Comparison of ENCODE assay signal across 25 mouse cellular contexts in genomic region chr2:35718662-35719061, GRCm38 (mm10).
DNase-seq lines count a peak whose midpoint lies in the region; ATAC-seq and TF ChIP-seq lines count a peak whose summit lies in the region.
"Had no signal": no experiment of that assay in that cellular context is flagged by ENCODE, and none has a peak within 500 bp of the region (broad histone marks: within the 10 kb centered on the region; RNA-seq: fewer than 3 reads in every experiment).

No protein-coding gene starts in this region.

- peaks cover 5% of the 10 kb centered on the region; the same call in 1 of the 2 replicates for H3K4me1 ChIP-seq in kidney, embryonic 14.5 days (ENCODE audit: control insufficient read depth, insufficient read depth, low read length)

- peak overlapping the region; percentile 85 for H3K27ac ChIP-seq in layer of hippocampus, adult 2 months
- H3K27ac ChIP-seq in kidney, embryonic 14.5 days (ENCODE audit: low read depth, low read length), result no peak overlapping the region
- H3K27ac ChIP-seq: embryonic facial prominence, embryonic 12.5 days; hindbrain, embryonic 12.5 days; hindbrain, postnatal 0 days; intestine, embryonic 15.5 days; kidney, postnatal 0 days; limb, embryonic 12.5 days had no signal

- H3K4me2 ChIP-seq in kidney, embryonic 14.5 days (replicated peaks; ENCODE audit: low read depth, low read length), result no peak overlapping the region
- H3K4me2 ChIP-seq: embryonic facial prominence, embryonic 12.5 days; hindbrain, embryonic 12.5 days; intestine, embryonic 15.5 days; limb, embryonic 12.5 days; liver, embryonic 11.5 days had no signal

- no peaks in the 10 kb centered on the region for H3K27me3 ChIP-seq in kidney, embryonic 14.5 days (ENCODE audit: control insufficient read depth, insufficient read depth, low read length)
- H3K27me3 ChIP-seq: CH12.LX; embryonic facial prominence, embryonic 12.5 days; hindbrain, embryonic 12.5 days; intestine, embryonic 15.5 days; limb, embryonic 12.5 days had no signal

- no peak for ATAC-seq in kidney, embryonic 14.5 days (ENCODE audit: low FRiP score, low TSS enrichment)
- ATAC-seq: activated CD4-positive, CD25-positive, alpha-beta regulatory T cell, adult 4 months; forebrain, postnatal 0 days; hindbrain, postnatal 0 days; intestine, embryonic 15.5 days had no signal

- no peaks in the 10 kb centered on the region for H3K9me3 ChIP-seq in kidney, embryonic 14.5 days (ENCODE audit: control insufficient read depth, low read length)
- H3K9me3 ChIP-seq: embryonic facial prominence, embryonic 12.5 days; hindbrain, embryonic 12.5 days; intestine, embryonic 15.5 days; limb, embryonic 12.5 days had no signal

- H3K4me3 ChIP-seq in layer of hippocampus, adult 2 months, result no peak overlapping the region
- H3K4me3 ChIP-seq in kidney, embryonic 14.5 days (ENCODE audit: low read length), result no peak overlapping the region
- H3K4me3 ChIP-seq: embryonic facial prominence, embryonic 12.5 days; hindbrain, embryonic 12.5 days; intestine, embryonic 15.5 days; limb, embryonic 12.5 days had no signal

- WGBS in kidney, embryonic 14.5 days, result 93% methylated on average over 9 of the region's 9 CpGs

- H3K9ac ChIP-seq in kidney, embryonic 14.5 days (ENCODE audit: low read depth, low read length), result no peak overlapping the region
- H3K9ac ChIP-seq: embryonic facial prominence, embryonic 12.5 days; forebrain, postnatal 0 days; hindbrain, embryonic 12.5 days; intestine, embryonic 15.5 days; limb, embryonic 12.5 days had no signal

- peaks cover 99% of the 10 kb centered on the region for H3K36me3 ChIP-seq in kidney, embryonic 14.5 days (ENCODE audit: control insufficient read depth, insufficient read depth, low read length)

- DNase-seq in adrenal gland, adult (ENCODE audit: inconsistent age in 2 of 2, low spot score in 1 of 2), result peak; percentile 54 to 74
- DNase-seq in adrenal gland, adult 18-20 months (ENCODE audit: low spot score in 2 of 2), result no peak
- peak; percentile 46 for DNase-seq in cerebellum, adult 9-11 months
- DNase-seq in cerebellum, adult 11-12 months, result no peak
- no peak for DNase-seq in layer of hippocampus, adult 2 months (ENCODE audit: low spot score in 2 of 2)
- no peak for DNase-seq in layer of hippocampus, adult 9-10 months (ENCODE audit: low spot score)
- DNase-seq in adrenal gland, postnatal 36 days, result peak; percentile 42 to 63
- DNase-seq: cerebellum, postnatal 14 days; forebrain, postnatal 0 days; gastrocnemius, postnatal 10 days; kidney, postnatal 4 days; lung, adult 2 months; lung, postnatal 10 days; midbrain, embryonic 14.5 days; thymus, postnatal 4 days had no signal

- no peak for TF ChIP-seq CTCF in layer of hippocampus, adult 2 months (conservative IDR thresholded peaks at IDR 0.05)

Comparison
In these comparisons a context has a peak if more than half of its experiments do, and no peak if none do; other contexts are left out.
1. DNase-seq: peak in adrenal gland, adult (2 of 2), cerebellum, adult 9-11 months (single experiment) and adrenal gland, postnatal 36 days (2 of 2); none in adrenal gland, adult 18-20 months (0 of 2), cerebellum, adult 11-12 months (single experiment), layer of hippocampus, adult 2 months (0 of 2) and layer of hippocampus, adult 9-10 months (single experiment).